Mouse (Mus musculus) hindbrain, embryonic 14.5 days (tissue): ENCODE data around the gene Slc17a7. TPM values are rescaled to one million over a fixed set of nuclear protein-coding genes. Genes with fewer than 3 reads are reported as not detected.

Source experiments
- ATAC-seq: fragments of 200-750 bp; cut with Nextera tagmentation; 2 replicates; pipeline ENCODE4 v1.8.0; 2017; ENCODE audit warnings: moderate number of reproducible peaks, mild to moderate bottlenecking, moderate TSS enrichment, moderate library complexity; ENCODE audit not compliant: low FRiP score
- DNase-seq: peaks from one replicate; pipeline ENCODE4 v3.0.0-alpha.2; 2015; ENCODE audit warnings: low spot score
- H3K27ac ChIP-seq: fragments of 300-500 bp; sonication (generic); 2 replicates; pipeline ENCODE4 v1.5.1; 2014; ENCODE audit warnings: mild to moderate bottlenecking, moderate library complexity
- H3K27me3 ChIP-seq: fragments of 300-500 bp; sonication (generic); 2 replicates; pipeline ENCODE4 v1.6.1; 2014; ENCODE audit warnings: mild to moderate bottlenecking, low read length, mixed read lengths; ENCODE audit not compliant: control insufficient read depth, insufficient read depth
- H3K36me3 ChIP-seq: fragments of 300-500 bp; sonication (generic); replicated peaks from 2 replicates; pipeline ENCODE4 v1.6.1; 2014; ENCODE audit not compliant: control insufficient read depth, insufficient read depth
- H3K4me1 ChIP-seq: fragments of 300-500 bp; sonication (generic); replicated peaks from 2 replicates; pipeline ENCODE4 v1.6.1; 2014; ENCODE audit warnings: antibody characterized with exemption, low read length, mixed read lengths; ENCODE audit not compliant: control insufficient read depth, insufficient read depth
- H3K4me2 ChIP-seq: fragments of 300-500 bp; sonication (generic); replicated peaks from 2 replicates; pipeline ENCODE4 v1.6.1; 2014; ENCODE audit warnings: mild to moderate bottlenecking, moderate library complexity
- H3K4me3 ChIP-seq: fragments of 300-500 bp; sonication (generic); replicated peaks from 2 replicates; pipeline ENCODE4 v1.5.1; 2014; ENCODE audit warnings: mild to moderate bottlenecking, low read length
- H3K9ac ChIP-seq: fragments of 300-500 bp; sonication (generic); 2 replicates; pipeline ENCODE4 v1.6.1; 2014
- H3K9me3 ChIP-seq: fragments of 300-500 bp; sonication (generic); 2 replicates; pipeline ENCODE4 v1.6.1; 2016; ENCODE audit warnings: low read length; ENCODE audit not compliant: control insufficient read depth
- WGBS: fragments of 180-500 bp; shearing (Covaris S2); extraction: QIAGEN DNeasy Blood & Tissue Kit; methylation state at CpG from one replicate; pipeline ENCODE4 v1.1.7; 2014; 5-methylcytosine and 5-hydroxymethylcytosine counted together
- polyA plus RNA-seq: library from polyadenylated mRNA; unstranded; fragments of >200 nt; fragmentation: Nextera tagmentation; extraction: Ambion mirVana; gene quantifications from 2 replicates; pipeline ENCODE4 v1.2.1, GENCODE M21; 2014

Gene Slc17a7
- polyA plus RNA-seq, 1 experiment from 2014 or later = 0.48 TPM

DNA sequence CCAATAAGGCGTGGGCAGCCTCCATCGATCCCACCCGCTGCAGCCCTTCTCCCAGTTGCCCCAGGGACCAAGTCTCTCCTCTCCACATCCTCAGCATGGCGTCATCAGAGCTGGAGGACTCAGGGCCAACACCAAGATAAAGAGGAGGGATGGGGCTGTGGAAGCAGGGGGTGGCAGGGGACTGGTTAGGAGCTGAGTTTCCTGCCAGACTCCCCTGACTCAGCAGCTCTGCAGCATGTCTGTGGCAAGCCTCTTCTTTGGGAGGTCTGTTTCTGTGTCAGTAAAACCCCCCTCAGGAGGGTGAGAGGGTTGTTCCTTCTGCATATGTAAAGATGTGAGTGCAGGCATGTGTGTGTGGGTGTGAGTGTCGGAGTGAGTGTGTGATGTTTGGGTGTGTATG is 33.2 kb downstream of the Slc17a7 start:
- H3K4me2 ChIP-seq = no peak overlapping the region
- DNase-seq (no peak), ATAC-seq (no peak)
- H3K27me3 ChIP-seq = no peaks in the 10 kb centered on the region
- H3K36me3 ChIP-seq = no peaks in the 10 kb centered on the region
- H3K9me3 ChIP-seq = no peaks in the 10 kb centered on the region
- H3K9ac ChIP-seq = no peak overlapping the region
- H3K4me3 ChIP-seq = no peak overlapping the region
- 75% methylated on average over 5 of the region's 5 CpGs for WGBS
- no peak overlapping the region for H3K27ac ChIP-seq
- H3K4me1 ChIP-seq = no peaks in the 10 kb centered on the region

DNA sequence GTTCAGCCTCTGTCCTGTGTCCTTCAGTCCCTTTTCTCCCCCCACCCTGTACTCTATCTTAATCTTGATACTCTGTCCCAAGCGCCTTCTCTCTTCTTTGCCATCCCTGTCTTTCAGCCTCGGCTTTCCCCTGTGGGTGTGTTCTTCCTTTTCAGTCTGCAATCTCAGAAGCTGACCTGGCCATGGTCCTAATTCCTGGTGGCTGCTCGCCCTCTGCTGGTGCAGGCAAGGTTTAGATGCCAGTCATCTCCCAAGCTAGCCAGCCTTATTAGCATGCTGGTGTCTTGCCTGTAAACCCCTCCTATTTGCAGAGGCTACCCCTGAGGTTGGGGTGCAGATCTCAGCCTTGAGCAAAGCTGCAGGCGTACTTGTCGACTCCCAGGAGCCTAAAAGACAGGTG is 34.7 kb downstream of the Slc17a7 start:
- H3K27me3 ChIP-seq = no peaks in the 10 kb centered on the region
- peak overlapping the region; percentile 6; the same call in 1 of the 2 replicates for H3K9ac ChIP-seq
- H3K9me3 ChIP-seq = no peaks in the 10 kb centered on the region
- H3K4me1 ChIP-seq = no peaks in the 10 kb centered on the region
- no peaks in the 10 kb centered on the region for H3K36me3 ChIP-seq
- ATAC-seq = peak; percentile 63; the same call in 1 of the 2 replicates
- peak; percentile 78 for DNase-seq
- 15% methylated on average over 5 of the region's 5 CpGs for WGBS
- no peak overlapping the region for H3K27ac ChIP-seq
- no peak overlapping the region for H3K4me3 ChIP-seq
- H3K4me2 ChIP-seq = no peak overlapping the region

- DNase-seq (no peak), ATAC-seq (no peak)
- no peak overlapping the region for H3K9ac ChIP-seq
These were observed 35.2 kb downstream of the Slc17a7 start for GRCm38 (mm10) chr7:45198961-45199360.

DNA sequence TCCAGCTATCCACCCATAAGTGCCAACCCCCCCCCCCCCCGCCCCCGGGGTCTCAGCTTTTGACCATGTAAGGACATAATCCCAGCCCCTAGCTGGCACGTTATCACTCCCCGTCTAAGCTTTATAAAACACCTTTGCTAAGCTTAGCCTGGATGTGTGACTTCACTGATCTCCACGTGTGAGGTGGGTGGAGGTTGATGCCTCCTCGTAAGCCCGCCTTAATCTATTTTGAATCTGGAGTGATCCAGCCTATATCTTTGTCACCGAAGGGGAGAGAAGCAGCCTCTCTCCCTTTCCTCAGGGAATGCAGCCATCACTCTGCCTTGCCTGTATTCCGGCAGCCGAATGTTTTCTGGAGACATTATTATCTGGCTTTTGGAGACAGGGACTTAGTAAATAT is 38.9 kb downstream of the Slc17a7 start:
- 71% methylated on average over 10 of the region's 10 CpGs for WGBS
- no peaks in the 10 kb centered on the region for H3K27me3 ChIP-seq
- ATAC-seq = no peak
- no peaks in the 10 kb centered on the region for H3K4me1 ChIP-seq
- no peak overlapping the region for H3K4me3 ChIP-seq
- no peak overlapping the region for H3K27ac ChIP-seq
- DNase-seq = no peak
- no peaks in the 10 kb centered on the region for H3K9me3 ChIP-seq
- H3K36me3 ChIP-seq = no peaks in the 10 kb centered on the region
- no peak overlapping the region for H3K4me2 ChIP-seq
- H3K9ac ChIP-seq = no peak overlapping the region

More at GRCm38 (mm10) chr7:45198961-45199360, 35.2 kb downstream of the Slc17a7 start:
- Histone ChIP-seq H3K27ac (no peak overlapping the region), H3K9me3 (no peaks in the 10 kb centered on the region), H3K4me2 (no peak overlapping the region), H3K4me1 (no peaks in the 10 kb centered on the region), H3K27me3 (no peaks in the 10 kb centered on the region), H3K4me3 (no peak overlapping the region), H3K36me3 (no peaks in the 10 kb centered on the region)
- WGBS = 85% methylated on average over 11 of the region's 11 CpGs

DNA sequence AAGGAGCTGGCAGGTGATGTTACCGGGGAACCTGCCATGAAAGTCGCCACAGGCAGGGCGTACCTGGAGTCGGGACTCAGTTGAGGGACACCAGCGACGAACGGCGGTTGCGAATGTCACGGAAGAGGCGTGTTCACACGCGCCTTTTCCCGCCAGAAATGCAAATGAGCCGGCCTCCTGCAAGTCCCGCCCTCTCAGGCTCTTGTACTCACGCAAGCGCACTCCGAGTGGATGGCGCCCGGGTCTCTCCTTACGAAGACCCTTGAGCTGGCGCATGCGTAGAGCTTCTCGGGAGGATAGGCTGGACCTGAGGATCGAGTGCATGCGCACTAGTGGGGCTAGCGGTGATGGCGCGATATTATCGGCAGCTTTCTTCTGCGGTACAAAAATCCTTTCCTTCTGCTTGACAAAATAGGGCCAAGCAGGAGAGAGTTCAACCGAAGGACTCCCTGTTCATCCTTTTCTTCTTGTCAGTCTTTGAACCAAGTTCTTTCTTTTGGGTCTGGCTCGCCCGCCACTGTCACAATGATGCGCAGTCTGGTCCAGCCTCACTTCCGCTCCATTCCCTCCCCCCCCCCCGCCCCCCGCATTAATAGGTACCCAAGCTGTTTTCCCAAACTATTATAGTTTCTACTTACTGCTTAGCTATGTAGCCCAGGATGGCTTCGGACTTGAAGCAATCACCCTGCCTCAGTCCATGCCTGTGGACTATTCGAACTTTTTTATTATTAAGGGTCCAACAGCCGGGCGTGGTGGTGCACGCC is 40.8 kb downstream of the Slc17a7 start, which contains the start of gene Ccdc155:
Gene Ccdc155, minus strand, starts transcription at position 513 of the 764 bp plus-strand sequence.
- Histone ChIP-seq H3K4me1 (no peaks in the 10 kb centered on the region), H3K4me2 (peak within 1 kb of the TSS; percentile 52), H3K9ac (peak within 1 kb of the TSS; percentile 62), H3K27me3 (no peaks in the 10 kb centered on the region), H3K36me3 (no peaks in the 10 kb centered on the region), H3K27ac (peak within 1 kb of the TSS; percentile 82), H3K9me3 (no peaks in the 10 kb centered on the region), H3K4me3 (peak within 1 kb of the TSS; percentile 42)
- ATAC-seq = peak; percentile 97
- DNase-seq = peak; percentile 97
- 10% methylated on average over 44 of the region's 44 CpGs for WGBS

GRCm38 (mm10) chr7:45208260-45208659 is 44.5 kb downstream of the Slc17a7 start:
- WGBS = 86% methylated on average over 6 of the region's 6 CpGs
- no peak overlapping the region for H3K4me3 ChIP-seq
- H3K27ac ChIP-seq = no peak overlapping the region
- no peak overlapping the region for H3K9ac ChIP-seq
- no peaks in the 10 kb centered on the region for H3K9me3 ChIP-seq
- no peak overlapping the region for H3K4me2 ChIP-seq
- H3K4me1 ChIP-seq = no peaks in the 10 kb centered on the region
- ATAC-seq = no peak
- DNase-seq = no peak
- peaks cover 25% of the 10 kb centered on the region for H3K27me3 ChIP-seq
- no peaks in the 10 kb centered on the region for H3K36me3 ChIP-seq

DNA sequence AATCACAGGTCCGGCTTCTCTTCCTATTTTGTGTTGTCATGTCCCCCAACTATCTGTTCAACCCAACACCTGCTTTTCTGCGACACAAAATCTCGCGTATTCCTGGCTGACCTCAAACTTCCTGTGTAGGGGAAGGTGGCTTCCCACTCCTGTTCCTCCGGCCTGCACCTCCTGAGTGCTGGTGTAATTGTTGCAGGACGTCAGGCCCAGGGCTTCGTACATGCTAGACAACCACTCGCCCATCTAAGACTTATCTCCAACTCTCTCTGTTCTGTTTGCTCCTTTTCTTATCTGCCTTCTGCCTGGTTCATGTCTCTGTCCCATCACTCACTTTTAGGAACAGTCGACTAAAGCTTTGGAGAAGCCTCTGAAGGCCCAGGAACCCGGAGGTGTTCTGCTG is 47.3 kb downstream of the Slc17a7 start:
- 82% methylated on average over 10 of the region's 10 CpGs for WGBS
- peaks cover 5% of the 10 kb centered on the region for H3K4me1 ChIP-seq
- H3K4me3 ChIP-seq = no peak overlapping the region
- H3K9me3 ChIP-seq = no peaks in the 10 kb centered on the region
- no peak for DNase-seq
- no peak overlapping the region for H3K27ac ChIP-seq
- H3K4me2 ChIP-seq = peak overlapping the region; percentile 24; the same call in 1 of the 2 replicates
- no peak overlapping the region for H3K9ac ChIP-seq
- peaks cover 25% of the 10 kb centered on the region for H3K27me3 ChIP-seq
- no peak for ATAC-seq
- H3K36me3 ChIP-seq = no peaks in the 10 kb centered on the region

DNA sequence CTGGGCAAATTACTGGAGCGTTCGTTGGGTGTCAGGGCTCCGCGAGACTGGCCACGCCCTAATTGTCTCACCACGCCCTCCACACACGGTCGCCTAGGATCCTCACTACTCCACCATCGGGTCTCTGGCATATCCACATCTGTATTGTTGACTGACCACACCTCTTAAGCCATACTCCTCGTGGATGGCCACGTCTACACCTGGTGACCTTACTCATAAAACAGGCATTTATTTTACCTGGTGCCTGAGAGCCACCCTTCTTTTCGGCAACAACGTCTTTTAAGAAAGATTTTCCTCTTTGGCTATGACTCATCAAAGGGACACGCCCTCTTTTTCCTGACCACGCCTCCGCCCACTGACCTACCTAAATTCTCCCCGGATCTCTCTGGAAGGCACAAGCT is 48.1 kb downstream of the Slc17a7 start, which contains the start of gene Dkkl1:
Gene Dkkl1, minus strand, starts transcription at position 297 of the 401 bp plus-strand sequence.
- Histone ChIP-seq H3K36me3 (no peaks in the 10 kb centered on the region), H3K4me3 (no peak within 1 kb of the TSS), H3K27me3 (peaks cover 25% of the 10 kb centered on the region), H3K4me1 (peaks cover 9% of the 10 kb centered on the region), H3K9me3 (no peaks in the 10 kb centered on the region), H3K9ac (no peak within 1 kb of the TSS), H3K4me2 (peak within 1 kb of the TSS; percentile 24), H3K27ac (no peak within 1 kb of the TSS)
- DNase-seq = no peak
- WGBS = 6% methylated on average over 17 of the region's 17 CpGs
- ATAC-seq = no peak

GRCm38 (mm10) chr7:45212356-45212755 is 48.6 kb downstream of the Slc17a7 start:
- Histone ChIP-seq H3K4me3 (no peak overlapping the region), H3K36me3 (no peaks in the 10 kb centered on the region), H3K27ac (no peak overlapping the region), H3K27me3 (peaks cover 25% of the 10 kb centered on the region), H3K4me1 (peaks cover 9% of the 10 kb centered on the region), H3K9me3 (no peaks in the 10 kb centered on the region), H3K4me2 (no peak overlapping the region), H3K9ac (no peak overlapping the region)
- ATAC-seq (no peak), DNase-seq (no peak)
- 76% methylated on average over 7 of the region's 7 CpGs for WGBS
